Mouse (Mus musculus) stomach, embryonic 14.5 days (tissue): Measurements from ENCODE around the gene Nme4. TPM values are rescaled to one million over a fixed set of nuclear protein-coding genes. Genes with fewer than 3 reads are reported as not detected.
A peak's percentile ranks its signal among the peaks of the same experiment; 100 is the strongest.

Source experiments
- ATAC-seq: fragments of 200-750 bp; cut with Nextera tagmentation; 2 replicates; pipeline ENCODE4 v1.8.0; 2017; ENCODE audit warnings: low read depth, moderate TSS enrichment; ENCODE audit not compliant: insufficient number of reproducible peaks, insufficient read depth, low FRiP score
- H3K27ac ChIP-seq: fragments of 300-500 bp; sonication (generic); 2 replicates; pipeline ENCODE4 v1.5.1; 2014; ENCODE audit warnings: mild to moderate bottlenecking, low read length, moderate library complexity, mixed read lengths
- H3K27me3 ChIP-seq: fragments of 300-500 bp; sonication (generic); 2 replicates; pipeline ENCODE4 v1.6.1; 2014; ENCODE audit warnings: low read length, control low read depth, mixed read lengths; ENCODE audit not compliant: control insufficient read depth, insufficient read depth
- H3K36me3 ChIP-seq: fragments of 300-500 bp; sonication (generic); 2 replicates; pipeline ENCODE4 v1.6.1; 2014; ENCODE audit warnings: mild to moderate bottlenecking, control low read depth, low read length, moderate library complexity, mixed read lengths; ENCODE audit not compliant: control insufficient read depth, insufficient read depth
- H3K4me1 ChIP-seq: fragments of 300-500 bp; sonication (generic); 2 replicates; pipeline ENCODE4 v1.6.1; 2014; ENCODE audit warnings: low read length, control low read depth, mixed read lengths; ENCODE audit not compliant: control insufficient read depth, insufficient read depth
- H3K4me2 ChIP-seq: fragments of 300-500 bp; sonication (generic); replicated peaks from 2 replicates; pipeline ENCODE4 v1.6.1; 2014; ENCODE audit warnings: low read depth, low read length, control low read depth
- H3K4me3 ChIP-seq: fragments of 300-500 bp; sonication (generic); 2 replicates; pipeline ENCODE4 v1.5.1; 2014; ENCODE audit warnings: low read depth, low read length, control low read depth
- H3K9ac ChIP-seq: fragments of 300-500 bp; sonication (generic); replicated peaks from 2 replicates; pipeline ENCODE4 v1.6.1; 2014; ENCODE audit warnings: low read depth, mild to moderate bottlenecking, control low read depth, low read length, moderate library complexity, mixed read lengths
- H3K9me3 ChIP-seq: fragments of 300-500 bp; sonication (generic); 2 replicates; pipeline ENCODE4 v1.6.1; 2016; ENCODE audit warnings: low read depth, low read length, control low read depth; ENCODE audit not compliant: control insufficient read depth
- WGBS: fragments of 180-500 bp; shearing (Covaris S2); extraction: QIAGEN DNeasy Blood & Tissue Kit; methylation state at CpG from one replicate; pipeline ENCODE4 v1.1.7; 2014; 5-methylcytosine and 5-hydroxymethylcytosine counted together
- polyA plus RNA-seq: library from polyadenylated mRNA; unstranded; fragments of >200 nt; fragmentation: Nextera tagmentation; extraction: Ambion mirVana; gene quantifications from 2 replicates; pipeline ENCODE4 v1.2.1, GENCODE M21; 2014

Gene Nme4
- polyA plus RNA-seq, 1 experiment from 2014 or later: 96.5 TPM

DNA sequence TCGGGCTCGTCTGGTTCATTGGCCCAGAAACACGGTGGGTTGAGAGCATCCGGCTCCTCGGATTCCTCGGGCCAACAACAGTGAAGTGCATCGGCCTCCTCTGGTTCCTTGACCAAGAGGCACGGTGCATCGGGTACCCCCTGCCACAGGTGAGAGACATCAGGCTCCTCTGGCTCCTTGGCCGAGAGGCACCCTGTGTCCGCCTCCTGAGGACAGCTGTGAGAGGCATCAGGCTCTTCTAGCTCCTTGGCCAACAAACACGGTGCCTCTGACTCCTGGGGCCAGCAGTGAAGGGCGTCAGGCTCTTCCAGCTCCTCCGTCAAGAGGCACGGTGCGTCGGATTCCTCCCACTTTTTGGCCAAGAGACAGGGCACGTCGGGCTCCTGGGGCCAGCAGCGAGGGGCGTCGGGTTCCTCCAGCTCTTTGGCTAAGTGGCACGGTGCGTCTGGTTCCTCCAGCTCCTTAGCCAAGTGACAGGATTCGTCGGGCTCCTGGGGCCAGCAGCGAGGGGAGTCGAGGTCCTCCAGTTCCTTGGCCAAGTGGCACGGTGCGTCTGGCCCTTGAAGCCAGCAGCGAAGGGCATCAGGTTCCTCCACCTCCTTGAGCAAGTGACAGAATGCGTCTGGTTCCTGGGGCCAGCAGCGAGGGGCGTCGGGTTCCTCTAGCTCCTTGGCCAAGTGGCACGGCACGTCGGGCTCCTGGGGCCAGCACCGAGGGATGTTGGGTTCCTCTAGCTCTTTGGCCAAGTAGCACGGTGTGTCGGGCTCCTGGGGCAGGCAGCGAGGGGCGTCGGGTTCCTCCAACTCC lies 27.2 kb downstream of the Nme4 start:
- H3K36me3 ChIP-seq: peaks cover 4% of the 10 kb centered on the region; the same call in 1 of the 2 replicates
- no peaks in the 10 kb centered on the region for H3K27me3 ChIP-seq

DNA sequence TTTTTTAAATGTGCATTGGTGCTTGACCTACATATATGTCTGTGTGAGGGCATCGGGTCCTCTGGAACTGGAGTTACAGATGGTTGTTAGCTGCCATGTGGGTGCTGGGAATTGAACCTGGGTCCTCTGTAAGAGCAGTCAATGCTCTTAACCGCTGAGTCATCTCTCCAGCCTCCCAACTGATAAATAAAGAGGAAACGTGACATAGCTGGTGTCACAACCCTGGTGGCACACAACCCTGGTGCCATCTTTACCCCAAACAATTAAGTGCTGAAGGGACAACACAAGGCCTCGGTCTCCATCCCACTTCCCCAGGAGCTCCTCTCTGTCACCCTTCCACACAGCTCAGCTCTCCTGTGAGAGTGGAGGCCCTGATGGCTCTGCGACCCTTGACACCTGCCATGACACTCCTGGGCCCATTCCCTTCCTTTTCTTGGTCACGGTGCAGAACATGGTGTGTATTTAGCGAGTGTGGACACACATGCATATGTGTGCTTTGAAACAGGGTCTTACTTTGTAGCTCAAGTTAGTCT lies 28.8 kb downstream of the Nme4 start:
- H3K4me1 ChIP-seq: peaks cover 22% of the 10 kb centered on the region
- H3K9me3 ChIP-seq: no peaks in the 10 kb centered on the region
- H3K9ac ChIP-seq: no peak overlapping the region
- no peak for ATAC-seq
- H3K36me3 ChIP-seq: peaks cover 4% of the 10 kb centered on the region; the same call in 1 of the 2 replicates
- 95% methylated on average over 7 of the region's 7 CpGs for WGBS
- peak overlapping the region; percentile 99 for H3K4me2 ChIP-seq
- H3K4me3 ChIP-seq: peak overlapping the region; percentile 75
- no peak overlapping the region for H3K27ac ChIP-seq
- H3K27me3 ChIP-seq: no peaks in the 10 kb centered on the region

More for the DNA sequence above, 27.2 kb downstream of the Nme4 start:
- Histone ChIP-seq H3K4me3 (peak overlapping the region; percentile 75), H3K27ac (no peak overlapping the region), H3K4me2 (peak overlapping the region; percentile 99), H3K9me3 (no peaks in the 10 kb centered on the region), H3K4me1 (peaks cover 22% of the 10 kb centered on the region), H3K9ac (peak overlapping the region; percentile 74)
- ATAC-seq: peak; percentile 39; the same call in 1 of the 2 replicates
- WGBS: under 1% methylated on average over 44 of the region's 44 CpGs

DNA sequence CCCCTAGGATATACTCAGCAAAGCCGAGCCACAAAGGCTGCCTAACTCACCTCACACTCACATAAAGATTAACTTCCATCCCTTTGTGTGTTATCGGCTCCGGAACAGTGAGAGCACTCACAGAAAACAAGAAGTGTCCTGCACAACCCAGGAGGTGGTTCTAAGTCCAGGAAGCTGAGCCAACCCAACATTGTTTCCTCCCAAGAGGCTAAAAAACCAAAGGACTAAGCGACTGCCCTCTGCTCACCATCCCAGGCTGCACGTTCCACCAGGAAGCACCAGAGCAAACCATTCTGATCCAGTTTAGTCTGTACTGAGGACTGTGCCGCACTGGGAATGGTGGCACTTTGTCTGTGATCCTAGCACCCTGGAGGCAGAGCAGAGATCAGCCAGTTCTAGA lies 30.5 kb downstream of the Nme4 start:
- ATAC-seq: no peak
- Histone ChIP-seq H3K4me3 (no peak overlapping the region), H3K27me3 (no peaks in the 10 kb centered on the region), H3K36me3 (peaks cover 4% of the 10 kb centered on the region; the same call in 1 of the 2 replicates), H3K4me1 (peaks cover 22% of the 10 kb centered on the region), H3K9me3 (no peaks in the 10 kb centered on the region), H3K27ac (no peak overlapping the region), H3K4me2 (no peak overlapping the region), H3K9ac (no peak overlapping the region)
- 67% methylated on average over 6 of the region's 6 CpGs for WGBS

DNA sequence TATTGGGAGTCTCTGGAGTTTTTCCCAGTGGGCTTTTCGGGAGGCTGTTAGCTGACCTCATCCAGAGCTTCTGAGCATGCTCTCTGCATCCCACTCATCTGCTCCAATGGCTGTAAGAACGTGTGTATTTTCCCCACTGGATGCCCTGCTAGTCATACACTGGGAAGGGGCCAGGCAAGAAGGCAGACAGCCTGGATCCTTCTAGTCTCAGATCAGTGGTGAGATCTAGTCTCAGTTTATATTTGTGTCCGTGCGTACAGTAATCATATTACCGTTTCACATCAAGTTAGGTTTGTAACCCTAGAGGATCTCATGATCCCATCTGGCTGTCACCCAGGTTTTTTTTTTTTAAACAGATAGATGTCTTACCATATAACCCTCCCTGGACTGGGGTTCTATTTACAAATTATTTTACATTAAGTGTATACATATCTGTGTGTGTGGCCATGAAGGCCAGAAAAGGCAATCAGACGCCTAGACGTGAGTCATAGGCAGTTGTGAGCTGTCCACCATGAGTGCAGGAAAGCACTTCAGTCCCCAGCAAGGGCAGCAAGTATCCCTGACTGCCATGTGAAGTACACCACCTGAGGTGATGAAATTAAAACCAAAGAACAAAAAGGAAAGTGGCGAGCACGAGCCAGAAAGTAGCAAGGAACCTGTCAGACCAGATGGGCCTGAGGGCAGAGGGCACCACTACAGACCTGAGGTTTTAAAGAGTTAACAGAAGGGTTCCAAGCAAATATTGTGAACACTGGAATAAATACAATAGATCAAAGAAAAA lies 37.4 kb downstream of the Nme4 start:
- peaks cover 7% of the 10 kb centered on the region; the same call in 1 of the 2 replicates for H3K36me3 ChIP-seq
- ATAC-seq: no peak
- no peaks in the 10 kb centered on the region for H3K4me1 ChIP-seq
- H3K9ac ChIP-seq: no peak overlapping the region
- H3K27me3 ChIP-seq: no peaks in the 10 kb centered on the region
- WGBS: 61% methylated on average over 9 of the region's 9 CpGs
- H3K4me3 ChIP-seq: no peak overlapping the region
- no peaks in the 10 kb centered on the region for H3K9me3 ChIP-seq
- no peak overlapping the region for H3K27ac ChIP-seq
- H3K4me2 ChIP-seq: no peak overlapping the region

DNA sequence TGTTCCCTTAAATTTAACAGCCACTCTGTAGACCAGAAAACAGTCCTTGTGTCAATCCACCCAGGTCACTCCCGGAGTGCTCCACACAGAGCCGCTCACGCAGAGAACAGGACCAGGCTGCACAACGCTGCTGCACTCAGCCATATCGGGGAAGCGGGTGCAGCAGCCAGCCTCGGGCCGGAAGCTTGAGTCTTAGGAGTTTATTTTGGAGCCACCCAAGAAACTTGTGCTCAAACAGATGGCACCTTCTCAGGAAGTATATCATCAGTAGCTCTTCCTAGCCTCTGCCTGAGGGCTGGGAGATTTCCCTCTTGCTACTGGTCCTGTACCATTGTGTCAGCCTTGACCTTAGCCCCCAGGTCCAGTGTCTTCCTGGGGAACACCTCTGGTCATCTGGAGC lies 38.1 kb downstream of the Nme4 start:
- Histone ChIP-seq H3K27ac (no peak overlapping the region), H3K9ac (no peak overlapping the region), H3K27me3 (no peaks in the 10 kb centered on the region), H3K9me3 (no peaks in the 10 kb centered on the region), H3K4me3 (no peak overlapping the region), H3K36me3 (peaks cover 7% of the 10 kb centered on the region; the same call in 1 of the 2 replicates), H3K4me2 (no peak overlapping the region), H3K4me1 (no peaks in the 10 kb centered on the region)
- no peak for ATAC-seq
- WGBS: 92% methylated on average over 8 of the region's 8 CpGs

DNA sequence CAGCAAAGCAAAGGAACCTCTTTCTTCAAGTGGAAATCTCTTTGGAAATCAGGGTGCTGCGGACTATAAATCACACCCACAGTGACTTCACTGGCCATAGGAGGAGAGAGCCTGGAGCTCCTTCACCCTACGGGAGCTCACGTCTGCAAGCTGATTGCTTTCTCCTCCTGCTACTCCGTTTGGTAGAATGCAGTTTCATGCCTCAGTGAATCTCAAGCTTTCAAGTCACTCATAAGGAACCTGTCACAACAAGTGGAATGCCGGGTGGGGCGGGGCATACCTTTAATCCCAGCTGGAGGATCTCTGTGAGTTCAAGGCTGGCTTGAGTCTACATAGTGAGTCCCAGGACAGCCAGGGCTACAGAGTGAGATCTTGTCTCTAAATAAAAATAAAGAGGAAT lies 40.2 kb downstream of the Nme4 start:
- Histone ChIP-seq H3K9ac (no peak overlapping the region), H3K27me3 (no peaks in the 10 kb centered on the region), H3K4me1 (no peaks in the 10 kb centered on the region), H3K36me3 (peaks cover 7% of the 10 kb centered on the region; the same call in 1 of the 2 replicates), H3K9me3 (no peaks in the 10 kb centered on the region), H3K4me3 (no peak overlapping the region), H3K4me2 (no peak overlapping the region), H3K27ac (no peak overlapping the region)
- WGBS: 69% methylated on average over 6 of the region's 6 CpGs
- no peak for ATAC-seq

DNA sequence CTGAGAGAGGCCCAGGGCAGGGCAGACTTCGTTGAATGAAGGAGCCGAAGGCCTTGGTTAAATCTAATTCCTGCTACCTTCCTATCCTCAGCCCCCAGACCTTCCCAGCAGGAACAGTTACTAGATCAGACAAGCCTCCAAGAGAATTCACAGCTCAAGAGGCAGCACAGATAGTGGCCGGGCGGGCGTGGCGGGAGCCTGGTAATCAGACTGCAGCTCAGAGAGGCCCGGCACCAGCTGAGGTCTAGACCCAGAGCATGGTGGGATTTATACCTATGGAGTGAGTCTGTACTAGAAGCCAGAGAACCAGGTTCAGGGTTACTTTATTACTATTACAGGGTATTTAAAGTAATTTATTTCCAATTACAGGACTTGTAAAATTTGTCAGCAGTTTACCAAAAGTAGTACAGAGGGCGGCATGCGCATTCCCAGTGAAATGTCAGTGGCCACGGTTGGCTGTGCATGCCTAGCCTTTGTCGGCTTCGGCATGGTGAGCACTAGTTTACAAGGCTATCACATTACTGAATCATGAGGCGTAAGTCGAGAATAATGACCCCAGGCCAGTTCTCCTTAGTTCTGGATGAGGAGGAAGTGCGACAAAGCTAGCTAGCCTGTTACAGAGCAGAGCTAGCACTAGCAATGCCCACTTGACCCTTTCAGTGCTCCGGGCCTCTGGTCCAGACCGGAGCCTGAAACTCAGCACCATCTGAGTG lies 41.1 kb downstream of the Nme4 start:
- H3K27me3 ChIP-seq: no peaks in the 10 kb centered on the region
- H3K36me3 ChIP-seq: peaks cover 7% of the 10 kb centered on the region; the same call in 1 of the 2 replicates
- no peak overlapping the region for H3K27ac ChIP-seq
- no peak overlapping the region for H3K4me2 ChIP-seq
- H3K4me3 ChIP-seq: no peak overlapping the region
- no peak overlapping the region for H3K9ac ChIP-seq
- 63% methylated on average over 17 of the region's 17 CpGs for WGBS
- no peaks in the 10 kb centered on the region for H3K9me3 ChIP-seq
- no peaks in the 10 kb centered on the region for H3K4me1 ChIP-seq
- ATAC-seq: no peak

DNA sequence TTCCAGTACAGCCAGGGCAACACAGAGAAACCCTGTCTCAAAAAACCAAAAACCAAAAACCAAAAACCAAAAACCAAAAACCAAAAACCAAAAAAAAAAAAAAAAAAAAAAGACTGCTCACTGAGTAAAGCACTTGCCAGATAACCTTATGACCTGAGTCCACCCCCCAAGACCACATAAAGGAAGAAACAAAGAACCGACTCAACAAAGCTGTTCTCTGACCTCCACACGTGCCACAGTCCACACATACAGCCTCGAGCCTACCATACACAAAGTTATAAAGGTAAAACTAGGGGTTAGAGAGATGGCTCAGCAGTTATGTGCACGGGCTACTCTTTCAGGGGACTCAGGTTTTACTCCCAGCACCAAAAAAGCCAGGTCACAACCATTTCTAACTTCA lies 42.7 kb downstream of the Nme4 start:
- Histone ChIP-seq H3K27ac (no peak overlapping the region), H3K4me1 (no peaks in the 10 kb centered on the region), H3K9ac (no peak overlapping the region), H3K4me2 (no peak overlapping the region), H3K36me3 (0 out of 2 replicates have a peak, but pooled peaks cover 1% of the 10 kb centered on the region), H3K9me3 (no peaks in the 10 kb centered on the region), H3K27me3 (no peaks in the 10 kb centered on the region), H3K4me3 (no peak overlapping the region)
- ATAC-seq: no peak
- WGBS: 73% methylated on average over 4 of the region's 4 CpGs
